Mouse (Mus musculus) c-Kit-positive CD71-positive TER-119-negative erythroid progenitor cells, embryonic 14.5 days (primary cell): Measurements from ENCODE around the gene Ppp2r5c.
A peak's percentile ranks its signal among the peaks of the same experiment; 100 is the strongest.

Experiments used
- DNase-seq: peaks from one replicate; pipeline ENCODE4 v3.0.0-alpha.2; 2013; ENCODE audit warnings: low read depth

Gene Ppp2r5c

GRCm38 (mm10) chr12:110446290-110447170 lies at the start of gene Ppp2r5c:
Gene Ppp2r5c, plus strand, starts transcription at chr12:110447120.
- peak; percentile 84 for DNase-seq

GRCm38 (mm10) chr12:110398351-110398750 lies 48.6 kb upstream of the Ppp2r5c start:
- peak; percentile 38 for DNase-seq

- DNase-seq: no peak
These were observed 47.8 kb upstream of the Ppp2r5c start for GRCm38 (mm10) chr12:110399161-110399560.

- no peak for DNase-seq
These were observed 46.0 kb upstream of the Ppp2r5c start for GRCm38 (mm10) chr12:110400936-110401335.

GRCm38 (mm10) chr12:110401871-110402270 lies 45.0 kb upstream of the Ppp2r5c start:
- DNase-seq: no peak

- peak; percentile 44 for DNase-seq
These were observed 30.7 kb upstream of the Ppp2r5c start for GRCm38 (mm10) chr12:110416244-110416643.

- no peak for DNase-seq
These were observed 29.6 kb upstream of the Ppp2r5c start for GRCm38 (mm10) chr12:110417023-110417986.

GRCm38 (mm10) chr12:110417987-110418734 lies 28.8 kb upstream of the Ppp2r5c start:
- peak; percentile 28 for DNase-seq

GRCm38 (mm10) chr12:110418735-110419350 lies 28.1 kb upstream of the Ppp2r5c start:
- DNase-seq: peak; percentile 63

GRCm38 (mm10) chr12:110419879-110420278 lies 27.0 kb upstream of the Ppp2r5c start:
- DNase-seq: no peak

- no peak for DNase-seq
These were observed 25.6 kb upstream of the Ppp2r5c start for GRCm38 (mm10) chr12:110421361-110421760.

- no peak for DNase-seq
These were observed 22.8 kb upstream of the Ppp2r5c start for GRCm38 (mm10) chr12:110424008-110424704.

GRCm38 (mm10) chr12:110426417-110427010 lies 20.4 kb upstream of the Ppp2r5c start:
- DNase-seq: no peak

GRCm38 (mm10) chr12:110429340-110429973 lies 17.5 kb upstream of the Ppp2r5c start:
- no peak for DNase-seq

GRCm38 (mm10) chr12:110429990-110430389 lies 16.9 kb upstream of the Ppp2r5c start:
- no peak for DNase-seq

GRCm38 (mm10) chr12:110431805-110432204 lies 15.1 kb upstream of the Ppp2r5c start:
- DNase-seq: no peak

- no peak for DNase-seq
These were observed 10.1 kb upstream of the Ppp2r5c start for GRCm38 (mm10) chr12:110436638-110437366.

- DNase-seq: no peak
These were observed 9.6 kb upstream of the Ppp2r5c start for GRCm38 (mm10) chr12:110437367-110437703.

- DNase-seq: no peak
These were observed 8.4 kb upstream of the Ppp2r5c start for GRCm38 (mm10) chr12:110438367-110438973.
